Mouse (Mus musculus): ENCODE results near the gene Dusp2.

The Dusp2 gene

DNA sequence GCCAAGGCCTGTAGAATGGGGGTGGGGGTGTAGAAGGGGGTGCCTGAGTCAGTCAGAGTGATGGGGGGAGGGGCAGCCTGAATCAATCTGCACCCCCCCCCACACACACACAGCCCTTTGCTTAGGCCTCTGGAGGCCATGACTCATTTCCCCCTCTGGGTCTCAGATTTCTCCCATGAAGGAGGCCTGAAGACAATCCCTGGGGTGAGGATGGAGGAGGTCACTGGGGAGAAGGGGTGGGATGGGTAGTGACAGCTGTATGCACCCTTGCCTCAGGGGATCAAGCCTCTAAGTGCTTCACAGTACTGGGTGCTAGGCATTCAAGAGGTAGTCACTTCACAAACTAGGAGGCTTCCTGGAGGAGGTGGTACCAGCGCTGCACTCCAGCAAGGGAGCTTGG, 12.3 kb upstream of the Dusp2 start:
- no peak for DNase-seq (ENCODE audit: low read depth, low spot score)

GRCm38 (mm10) chr2:127324456-127324855, 11.5 kb upstream of the Dusp2 start:
- DNase-seq (ENCODE audit: low read depth, low spot score): no peak

GRCm38 (mm10) chr2:127328090-127328851, 7.7 kb upstream of the Dusp2 start:
- DNase-seq (ENCODE audit: low read depth, low spot score): no peak

DNA sequence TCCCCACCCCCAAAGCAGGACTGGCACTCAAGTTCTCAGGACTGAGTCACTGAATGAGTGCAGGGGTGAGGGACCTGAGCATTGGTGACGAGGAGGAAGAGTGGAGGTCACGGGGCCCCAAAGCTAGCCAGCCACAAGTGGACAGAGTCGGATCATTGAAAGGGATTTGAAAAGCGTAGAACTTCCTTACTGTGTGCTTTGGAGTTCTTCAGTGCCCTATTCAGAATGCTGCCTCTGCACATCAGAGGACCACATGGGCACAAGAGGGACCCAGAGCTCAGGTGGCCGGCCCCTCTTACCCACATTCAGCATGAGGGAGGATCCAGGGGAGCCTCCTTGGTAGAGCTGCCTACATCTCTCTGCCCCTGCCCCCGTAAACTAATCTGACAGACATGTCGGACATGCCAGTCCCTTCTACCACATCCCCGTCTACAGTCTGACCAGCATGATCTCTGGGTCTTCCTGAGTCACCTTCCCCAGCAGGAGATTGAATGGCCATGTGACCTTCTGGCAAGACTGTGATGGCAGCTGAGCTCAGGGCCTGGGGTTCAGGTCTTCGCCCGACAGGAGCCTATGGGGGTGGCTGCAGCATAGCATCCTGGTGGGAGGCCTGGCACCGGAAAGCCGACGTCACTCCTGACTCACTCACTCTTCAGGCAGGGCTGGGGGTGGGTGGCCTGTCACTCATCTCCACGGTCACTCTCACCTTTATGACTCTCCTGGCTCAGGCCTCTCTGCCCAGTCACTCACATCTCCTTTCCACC, 3.0 kb upstream of the Dusp2 start:
- no peak for DNase-seq (ENCODE audit: low read depth, low spot score)

DNA sequence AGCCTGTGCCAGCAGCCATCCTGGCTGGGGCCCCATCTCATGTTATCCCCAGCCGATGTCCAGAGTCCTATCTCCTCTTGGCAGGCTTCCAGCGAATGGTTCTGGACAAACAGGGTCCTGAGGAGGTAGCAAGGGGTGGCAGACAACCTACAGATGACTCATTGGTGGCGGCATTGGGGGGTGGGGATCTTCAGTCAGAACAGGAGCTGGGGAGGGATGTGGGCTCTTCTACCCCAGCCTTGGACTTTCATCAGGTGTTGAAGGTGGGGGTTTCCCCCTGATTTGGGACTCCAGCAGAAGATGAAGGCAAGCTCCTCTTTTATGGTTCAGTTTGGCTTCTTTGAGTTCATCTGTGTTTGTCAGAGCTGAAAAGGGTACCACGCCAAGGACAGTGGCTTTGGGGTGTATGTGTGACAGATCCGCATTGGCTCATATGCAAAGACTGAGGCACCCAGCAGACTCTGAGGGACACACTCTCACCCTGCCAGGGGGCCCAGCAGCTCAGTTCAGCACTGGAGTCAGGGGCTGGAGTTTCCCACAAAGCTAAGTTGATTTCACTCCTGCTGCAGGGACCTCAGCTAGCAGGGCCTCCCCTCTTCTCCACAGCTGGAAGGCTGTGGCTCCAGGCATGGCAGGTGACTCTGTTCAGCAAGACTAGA, 1.9 kb upstream of the Dusp2 start:
- no peak for DNase-seq (ENCODE audit: low read depth, low spot score)

GRCm38 (mm10) chr2:127335078-127335541, 849 bp upstream of the Dusp2 start:
- DNase-seq (ENCODE audit: low read depth, low spot score): no peak

DNA sequence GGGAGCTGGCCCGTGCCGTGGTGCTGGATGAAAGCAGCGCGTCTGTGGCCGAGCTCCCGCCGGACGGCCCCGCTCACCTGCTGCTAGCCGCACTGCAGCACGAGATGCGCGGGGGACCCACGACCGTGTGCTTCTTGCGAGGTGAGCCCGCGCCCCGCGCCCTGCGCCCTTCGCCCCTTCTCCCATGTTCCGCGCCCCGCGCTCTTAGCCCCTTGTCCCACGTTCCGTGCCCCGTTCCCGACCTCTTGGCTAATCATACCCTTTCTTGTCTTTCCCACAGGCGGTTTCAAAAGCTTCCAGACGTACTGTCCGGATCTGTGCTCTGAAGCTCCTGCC, 506 bp downstream of the Dusp2 start:
- peak; percentile 31 for DNase-seq (ENCODE audit: low read depth, low spot score)

DNA sequence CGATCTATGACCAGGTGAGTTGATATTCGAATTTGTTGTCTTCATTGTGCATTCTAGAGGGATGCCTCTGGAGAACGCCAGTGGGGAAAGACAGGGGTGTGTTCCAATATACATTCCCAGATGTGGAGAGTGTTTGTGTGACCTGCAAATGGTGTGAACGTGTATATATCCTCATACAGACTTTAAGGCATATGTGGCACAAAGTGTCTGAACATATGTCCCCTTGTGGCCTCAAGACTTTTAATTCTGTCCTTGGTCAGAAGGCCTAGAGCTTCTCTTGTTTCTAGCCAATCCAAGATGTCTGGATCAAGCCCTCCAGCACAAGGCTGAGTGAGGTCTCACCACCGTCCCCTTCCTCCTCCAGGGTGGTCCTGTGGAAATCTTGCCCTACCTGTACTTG, 926 bp downstream of the Dusp2 start:
- no peak for DNase-seq (ENCODE audit: low read depth, low spot score)

GRCm38 (mm10) chr2:127337531-127337930, 1.6 kb downstream of the Dusp2 start:
- no peak for DNase-seq (ENCODE audit: low read depth, low spot score)

DNA sequence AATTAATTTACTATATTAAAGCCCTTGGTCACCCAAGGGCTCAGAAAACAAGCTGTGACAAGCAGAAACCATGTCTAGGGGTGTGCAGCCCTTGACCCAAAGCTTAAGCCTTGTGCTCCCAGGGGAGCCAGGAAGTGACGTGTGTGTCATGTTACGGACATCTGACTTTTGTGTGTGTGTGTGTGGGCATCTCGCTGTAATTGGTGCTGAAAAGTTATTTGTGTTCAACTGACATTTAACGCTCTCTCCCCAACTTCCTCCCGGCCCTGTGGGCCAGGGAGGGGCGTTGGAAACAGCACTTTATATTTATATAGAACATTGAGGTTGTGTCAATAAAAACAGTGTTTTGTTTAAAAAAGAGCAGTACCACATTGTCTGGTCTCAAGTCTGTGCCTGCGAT, 2.1 kb downstream of the Dusp2 start:
- DNase-seq (ENCODE audit: low read depth, low spot score): no peak

GRCm38 (mm10) chr2:127338416-127338815, 2.5 kb downstream of the Dusp2 start, which contains the start of gene Astl:
Gene Astl, plus strand, starts transcription at chr2:127338639.
- no peak for DNase-seq (ENCODE audit: low read depth, low spot score)

- no peak for DNase-seq (ENCODE audit: low read depth, low spot score)
These were observed 2.9 kb downstream of the Dusp2 start for GRCm38 (mm10) chr2:127338833-127339232.

GRCm38 (mm10) chr2:127339262-127339661, 3.3 kb downstream of the Dusp2 start:
- DNase-seq (ENCODE audit: low read depth, low spot score): no peak

GRCm38 (mm10) chr2:127341159-127341558, 5.2 kb downstream of the Dusp2 start:
- no peak for DNase-seq (ENCODE audit: low read depth, low spot score)

GRCm38 (mm10) chr2:127346334-127346733, 10.4 kb downstream of the Dusp2 start:
- DNase-seq (ENCODE audit: low read depth, low spot score): no peak

GRCm38 (mm10) chr2:127347147-127347985, 11.4 kb downstream of the Dusp2 start:
- DNase-seq (ENCODE audit: low read depth, low spot score): no peak

DNA sequence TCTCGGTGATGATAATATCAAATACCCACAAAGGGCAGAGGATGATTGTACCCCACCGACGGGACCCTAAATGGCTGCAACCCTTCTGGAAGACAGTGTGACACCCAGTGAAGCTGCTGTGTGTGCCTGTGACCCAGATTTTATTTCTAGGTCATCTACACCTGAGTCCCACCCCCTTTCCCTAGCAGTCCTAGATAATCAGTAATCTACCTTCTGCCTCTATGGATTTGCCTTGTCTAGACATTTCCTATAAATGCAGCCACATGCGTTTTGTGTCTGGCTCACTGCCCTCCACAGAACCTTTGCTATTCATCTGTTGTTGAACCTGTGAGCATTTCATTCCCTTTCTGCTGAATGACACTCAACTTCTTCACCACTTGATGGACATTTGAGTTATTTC, 17.9 kb downstream of the Dusp2 start:
- no peak for DNase-seq (ENCODE audit: low read depth, low spot score)

- DNase-seq (ENCODE audit: low read depth, low spot score): peak; percentile 83
These were observed 26.7 kb downstream of the Dusp2 start, which contains the start of gene Adra2b for GRCm38 (mm10) chr2:127362459-127363281. Gene Adra2b, plus strand, starts transcription at chr2:127363208.

- DNase-seq (ENCODE audit: low read depth, low spot score): no peak
These were observed 27.3 kb downstream of the Dusp2 start for GRCm38 (mm10) chr2:127363282-127363652.

- no peak for DNase-seq (ENCODE audit: low read depth, low spot score)
These were observed 27.7 kb downstream of the Dusp2 start for GRCm38 (mm10) chr2:127363696-127364095.

GRCm38 (mm10) chr2:127364452-127364851, 28.5 kb downstream of the Dusp2 start:
- no peak for DNase-seq (ENCODE audit: low read depth, low spot score)
